Mouse (Mus musculus): Measurements from ENCODE around the gene Upk1b. TPM values are rescaled to one million over a fixed set of nuclear protein-coding genes. Genes with fewer than 3 reads are reported as not detected.

Upk1b gene
- polyA plus RNA-seq, 1 experiment from 2014 or later = 0.50 TPM

- Histone ChIP-seq H3K36me3 (replicated peaks) (no peaks in the 10 kb centered on the region), H3K27ac (no peak overlapping the region), H3K4me1 (no peaks in the 10 kb centered on the region), H3K27me3 (ENCODE audit: poor library complexity, severe bottlenecking) (no peaks in the 10 kb centered on the region), H3K9me3 (no peaks in the 10 kb centered on the region), H3K4me3 (no peak overlapping the region)
- WGBS = 71% methylated on average over 8 of the region's 8 CpGs
- peak; percentile 5 for DNase-seq (ENCODE audit: extremely low spot score, low spot score)
Measured at GRCm38 (mm10) chr16:38730921-38731320, 69.2 kb downstream of the Upk1b start.

- WGBS = 72% methylated on average over 15 of the region's 15 CpGs
- peak; percentile 12 for DNase-seq (ENCODE audit: extremely low spot score, low spot score)
Measured at GRCm38 (mm10) chr16:38729610-38730288, 70.4 kb downstream of the Upk1b start.

GRCm38 (mm10) chr16:38729139-38729538 is 71.0 kb downstream of the Upk1b start:
- H3K4me3 ChIP-seq = no peak overlapping the region
- no peaks in the 10 kb centered on the region for H3K4me1 ChIP-seq
- no peaks in the 10 kb centered on the region for H3K9me3 ChIP-seq
- H3K27ac ChIP-seq = no peak overlapping the region
- peak; percentile 8 for DNase-seq (ENCODE audit: extremely low spot score, low spot score)
- 90% methylated on average over 6 of the region's 6 CpGs for WGBS
- H3K27me3 ChIP-seq (ENCODE audit: poor library complexity, severe bottlenecking) = no peaks in the 10 kb centered on the region
- no peaks in the 10 kb centered on the region for H3K36me3 ChIP-seq (replicated peaks)

More at GRCm38 (mm10) chr16:38729610-38730288, 70.4 kb downstream of the Upk1b start:
- Histone ChIP-seq H3K4me1 (no peaks in the 10 kb centered on the region), H3K27ac (no peak overlapping the region), H3K36me3 (replicated peaks) (no peaks in the 10 kb centered on the region), H3K4me3 (no peak overlapping the region), H3K9me3 (no peaks in the 10 kb centered on the region), H3K27me3 (ENCODE audit: poor library complexity, severe bottlenecking) (no peaks in the 10 kb centered on the region)

GRCm38 (mm10) chr16:38728576-38729132 is 71.5 kb downstream of the Upk1b start:
- WGBS = 93% methylated on average over 15 of the region's 15 CpGs
- no peaks in the 10 kb centered on the region for H3K36me3 ChIP-seq (replicated peaks)

GRCm38 (mm10) chr16:38724974-38725373 is 75.2 kb downstream of the Upk1b start:
- no peaks in the 10 kb centered on the region for H3K27me3 ChIP-seq (ENCODE audit: poor library complexity, severe bottlenecking)
- H3K4me3 ChIP-seq = no peak overlapping the region
- H3K9me3 ChIP-seq = no peaks in the 10 kb centered on the region
- peak; percentile 13 for DNase-seq (ENCODE audit: extremely low spot score, low spot score)
- H3K36me3 ChIP-seq (replicated peaks) = no peaks in the 10 kb centered on the region
- 76% methylated on average over 13 of the region's 13 CpGs for WGBS
- no peaks in the 10 kb centered on the region for H3K4me1 ChIP-seq
- 0 out of 2 replicates have a peak overlapping the region, but pooled peaks have one; percentile 35 for H3K27ac ChIP-seq

More at GRCm38 (mm10) chr16:38728576-38729132, 71.5 kb downstream of the Upk1b start:
- Histone ChIP-seq H3K4me3 (no peak overlapping the region), H3K27ac (no peak overlapping the region), H3K4me1 (no peaks in the 10 kb centered on the region), H3K9me3 (no peaks in the 10 kb centered on the region), H3K27me3 (ENCODE audit: poor library complexity, severe bottlenecking) (no peaks in the 10 kb centered on the region)
- peak; percentile 9 for DNase-seq (ENCODE audit: extremely low spot score, low spot score)

- Histone ChIP-seq H3K27ac (0 out of 2 replicates have a peak overlapping the region, but pooled peaks have one; percentile 35), H3K4me3 (no peak overlapping the region), H3K27me3 (ENCODE audit: poor library complexity, severe bottlenecking) (no peaks in the 10 kb centered on the region), H3K9me3 (no peaks in the 10 kb centered on the region), H3K36me3 (replicated peaks) (no peaks in the 10 kb centered on the region), H3K4me1 (no peaks in the 10 kb centered on the region)
- DNase-seq (ENCODE audit: extremely low spot score, low spot score) = peak; percentile 9
- 84% methylated on average over 8 of the region's 8 CpGs for WGBS
Measured at GRCm38 (mm10) chr16:38724256-38724655, 75.9 kb downstream of the Upk1b start.

Other genes with a start within 250 kb of the Upk1b start
- gene Tmem39a, start 241.6 kb downstream of the Upk1b start, polyA plus RNA-seq (2016; fragmentation: Nextera tagmentation; extraction: Ambion mirVana) = 75.5 and 86.3 TPM in 2 replicates
- 7.3 and 7.4 TPM in 2 replicates for gene Arhgap31, start 87.1 kb downstream of the Upk1b start, polyA plus RNA-seq (2016; fragmentation: Nextera tagmentation; extraction: Ambion mirVana)
- gene B4galt4, start 58.1 kb downstream of the Upk1b start, polyA plus RNA-seq (2016; fragmentation: Nextera tagmentation; extraction: Ambion mirVana) = 27.1 and 27.8 TPM in 2 replicates
- gene 4930435E12Rik, start 28.4 kb upstream of the Upk1b start, polyA plus RNA-seq (2016; fragmentation: Nextera tagmentation; extraction: Ambion mirVana) = not detected in 2 replicates
- 2.2 and 2.4 TPM in 2 replicates for gene Igsf11, start 92.3 kb upstream of the Upk1b start, polyA plus RNA-seq (2016; fragmentation: Nextera tagmentation; extraction: Ambion mirVana)

Measured in forebrain, embryonic 10.5 days (tissue).